Mouse (Mus musculus) cerebellum, adult 2 months (tissue): Measurements from ENCODE around the gene Sppl3. TPM values are rescaled to one million over a fixed set of nuclear protein-coding genes. Genes with fewer than 3 reads are reported as not detected.

Experiments used
- DNase-seq, 2 experiments: peaks; one replicate each; pipeline ENCODE4 v3.0.0; 2021
- H3K27ac ChIP-seq: fragments of 200-500 bp; 2 replicates; pipeline ENCODE4 v1.5.1; 2012; ENCODE audit warnings: low read length, control low read depth, inconsistent platforms; ENCODE audit not compliant: insufficient read depth
- H3K27me3 ChIP-seq: fragments of 200-500 bp; 2 replicates; pipeline ENCODE4 v1.6.1; 2012; ENCODE audit warnings: inconsistent platforms, mild to moderate bottlenecking, low read length, moderate library complexity; ENCODE audit not compliant: control insufficient read depth, insufficient read depth
- H3K4me1 ChIP-seq: fragments of 200-500 bp; 2 replicates; pipeline ENCODE4 v1.6.1; 2011; ENCODE audit warnings: low read length; ENCODE audit not compliant: control insufficient read depth, insufficient read depth
- H3K4me3 ChIP-seq: fragments of 200-500 bp; replicated peaks from 2 replicates; pipeline ENCODE3; 2011; ENCODE audit warnings: mild to moderate bottlenecking, low read depth, low read length, control low read depth; ENCODE audit not compliant: insufficient read depth
- CTCF ChIP-seq: fragments of 200-500 bp; IDR thresholded peaks from 2 replicates; pipeline ENCODE4 v1.5.1; 2011; ENCODE audit warnings: low read depth, mild to moderate bottlenecking, control low read depth, low read length, moderate library complexity, borderline replicate concordance; ENCODE audit not compliant: insufficient read depth
- POLR2A ChIP-seq: fragments of 200-500 bp; IDR thresholded peaks from 2 replicates; pipeline ENCODE4 v1.6.1; 2011; ENCODE audit warnings: low read length, control low read depth, borderline replicate concordance; ENCODE audit not compliant: insufficient read depth
- WGBS: fragments of 180-500 bp; shearing (Covaris S2); methylation state at CpG from one replicate; pipeline ENCODE4 v1.1.7; 2018; 5-methylcytosine and 5-hydroxymethylcytosine counted together
- polyA plus RNA-seq: library from polyadenylated mRNA; depleted of rRNA; stranded (reverse); fragments of >200 nt; gene quantifications from 2 replicates; pipeline ENCODE4 v1.2.3, GENCODE M21; 2012

Sppl3 gene
- polyA plus RNA-seq, 1 experiment, result 64.2 TPM

DNA sequence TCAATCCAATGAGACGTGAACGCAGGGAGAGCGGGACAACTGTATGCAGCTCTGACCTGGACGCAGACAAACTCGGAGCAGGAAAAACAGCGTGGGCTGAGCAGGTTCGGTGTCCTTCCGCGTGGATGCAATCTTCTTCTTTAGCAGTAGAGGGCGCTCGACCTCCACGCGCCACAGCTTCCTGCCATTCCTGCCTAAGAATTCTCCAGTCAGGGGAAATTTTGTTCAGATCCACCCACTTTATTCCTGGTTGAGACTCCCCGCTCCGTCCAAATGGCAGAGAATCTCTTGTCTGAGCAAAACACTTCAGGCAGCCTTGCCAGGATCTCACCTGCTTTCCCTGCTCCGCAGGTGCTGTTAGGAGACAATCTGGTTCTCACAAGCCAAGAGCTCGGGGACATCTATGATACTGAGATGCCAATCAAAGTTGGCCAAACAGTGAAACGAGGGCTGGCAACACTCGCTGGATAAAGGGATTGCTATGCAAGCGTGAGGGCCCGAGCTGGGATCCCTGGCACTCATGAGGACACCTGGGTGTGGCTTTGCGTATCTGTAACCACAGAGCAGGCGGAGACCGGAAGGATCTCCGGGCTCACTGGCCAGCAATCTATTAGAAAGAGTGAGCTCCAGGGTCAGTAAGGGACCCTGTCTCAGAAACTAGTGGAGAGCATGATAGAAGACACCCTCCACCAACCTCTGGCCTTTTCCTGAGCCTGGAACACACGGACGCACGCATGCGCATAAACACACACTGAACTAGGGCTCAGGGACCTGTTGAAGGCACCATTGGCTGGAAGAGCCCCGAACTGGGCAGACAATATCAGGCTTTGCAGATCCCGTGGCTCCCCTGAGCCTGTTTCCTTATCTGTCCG, 31.5 kb upstream of the Sppl3 start:
- 2% methylated on average over 32 of the region's 32 CpGs for WGBS
- peak; percentile 81 to 88 for DNase-seq
- no peaks in the 10 kb centered on the region for H3K27me3 ChIP-seq
- H3K4me3 ChIP-seq, result peak overlapping the region; percentile 53
- H3K27ac ChIP-seq, result no peak overlapping the region
- no peaks in the 10 kb centered on the region for H3K4me1 ChIP-seq
- TF ChIP-seq CTCF (peak; percentile 99), POLR2A (no peak)

DNA sequence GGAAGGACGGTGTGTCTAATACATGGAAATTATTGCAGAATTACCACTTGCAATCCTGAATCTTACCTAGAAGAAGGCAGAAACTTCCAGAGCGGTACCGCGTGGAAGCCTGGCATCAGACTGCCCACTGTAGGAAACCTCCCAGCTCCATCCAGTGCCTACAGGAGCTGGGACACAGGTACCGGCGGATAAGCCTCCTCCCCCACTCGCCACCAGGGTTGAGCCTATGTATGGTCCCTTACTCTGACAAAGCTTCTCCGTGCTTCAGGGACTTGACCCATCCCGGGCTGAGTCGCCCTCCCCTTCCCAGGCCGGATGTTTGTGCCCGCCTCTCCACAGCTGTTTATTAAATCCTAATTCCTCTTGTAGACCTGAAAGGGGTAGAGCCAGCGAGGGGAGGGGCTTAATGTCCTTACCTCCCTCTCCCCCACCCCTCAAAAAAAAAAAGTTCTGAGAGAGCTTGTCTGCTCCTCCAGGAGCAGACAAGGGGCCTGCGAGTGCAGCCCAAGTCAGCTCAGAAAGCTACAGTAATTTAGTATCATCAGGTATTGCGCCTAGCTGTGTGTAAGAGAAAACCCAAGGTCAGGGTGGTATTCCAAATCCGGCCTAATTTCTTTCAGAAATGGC, 30.7 kb upstream of the Sppl3 start:
- no peak for DNase-seq
- no peaks in the 10 kb centered on the region for H3K27me3 ChIP-seq
- 35% methylated on average over 16 of the region's 16 CpGs for WGBS
- TF ChIP-seq CTCF (no peak), POLR2A (no peak)
- peak overlapping the region; percentile 53 for H3K4me3 ChIP-seq
- H3K4me1 ChIP-seq, result no peaks in the 10 kb centered on the region
- H3K27ac ChIP-seq, result no peak overlapping the region

DNA sequence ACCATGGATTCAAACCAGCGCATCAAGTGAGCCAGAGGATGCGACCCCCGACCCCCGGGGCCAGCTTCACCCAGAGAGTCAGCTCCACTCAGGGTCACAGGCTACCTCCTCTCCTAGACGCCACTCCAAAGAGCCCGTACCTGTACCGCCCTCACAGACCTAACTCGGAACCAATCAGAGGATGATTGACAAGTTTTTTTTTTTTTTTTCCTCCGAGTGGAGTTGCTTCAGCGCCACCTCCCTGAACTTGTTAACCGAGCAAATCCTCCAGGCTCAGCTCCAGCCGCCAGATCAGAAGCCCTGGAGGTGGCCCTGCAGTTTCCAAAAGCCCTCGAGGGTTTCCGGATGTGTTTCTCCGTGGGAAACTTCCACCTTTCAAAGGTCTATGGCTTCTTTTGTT, 28.9 kb upstream of the Sppl3 start:
- 59% methylated on average over 15 of the region's 15 CpGs for WGBS
- H3K4me1 ChIP-seq, result no peaks in the 10 kb centered on the region
- no peak overlapping the region for H3K27ac ChIP-seq
- DNase-seq, result no peak
- H3K27me3 ChIP-seq, result no peaks in the 10 kb centered on the region
- TF ChIP-seq POLR2A (no peak), CTCF (no peak)
- no peak overlapping the region for H3K4me3 ChIP-seq

DNA sequence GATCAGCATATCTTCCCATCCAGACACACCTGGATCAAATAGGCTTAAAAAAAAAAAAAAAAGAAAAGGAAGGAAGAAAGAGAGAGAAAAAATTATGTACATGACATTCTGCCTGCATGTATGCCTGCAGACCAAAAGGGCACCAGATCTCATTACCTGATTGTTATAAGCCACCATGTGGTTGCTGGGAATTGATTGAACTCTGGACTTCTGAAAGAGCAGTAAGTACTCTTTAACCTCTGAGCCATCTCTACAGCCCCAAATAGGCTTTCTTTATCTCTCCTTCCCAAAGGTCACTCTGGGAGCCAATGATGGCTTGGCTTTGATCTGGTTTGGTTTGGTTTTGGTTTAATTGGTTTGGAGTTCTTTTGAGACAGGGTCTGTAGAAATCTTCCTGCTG, 25.9 kb upstream of the Sppl3 start:
- no peaks in the 10 kb centered on the region for H3K4me1 ChIP-seq
- H3K27ac ChIP-seq, result no peak overlapping the region
- H3K27me3 ChIP-seq, result no peaks in the 10 kb centered on the region
- DNase-seq, result no peak
- TF ChIP-seq POLR2A (no peak), CTCF (no peak)
- no peak overlapping the region for H3K4me3 ChIP-seq

DNA sequence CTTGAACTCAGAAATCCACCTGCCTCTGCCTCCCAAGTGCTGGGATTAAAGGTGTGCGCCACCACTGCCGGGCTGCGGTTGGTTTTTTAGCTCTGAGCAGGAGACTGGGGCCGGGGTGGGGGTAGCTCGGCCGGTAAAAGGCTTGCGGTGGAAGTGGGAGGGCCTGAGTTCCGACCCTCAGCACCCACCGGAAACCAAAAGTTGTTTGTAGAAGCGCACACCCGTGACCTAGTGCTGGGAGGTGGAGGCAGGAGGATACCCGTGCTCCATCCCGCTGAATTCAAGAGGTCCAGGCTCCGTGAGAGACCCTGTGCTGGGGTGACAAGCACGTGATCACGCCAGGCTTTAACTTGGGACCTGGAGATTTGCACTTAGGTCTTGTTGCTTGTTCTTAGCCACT, 14.5 kb upstream of the Sppl3 start:
- 83% methylated on average over 16 of the region's 16 CpGs for WGBS

DNA sequence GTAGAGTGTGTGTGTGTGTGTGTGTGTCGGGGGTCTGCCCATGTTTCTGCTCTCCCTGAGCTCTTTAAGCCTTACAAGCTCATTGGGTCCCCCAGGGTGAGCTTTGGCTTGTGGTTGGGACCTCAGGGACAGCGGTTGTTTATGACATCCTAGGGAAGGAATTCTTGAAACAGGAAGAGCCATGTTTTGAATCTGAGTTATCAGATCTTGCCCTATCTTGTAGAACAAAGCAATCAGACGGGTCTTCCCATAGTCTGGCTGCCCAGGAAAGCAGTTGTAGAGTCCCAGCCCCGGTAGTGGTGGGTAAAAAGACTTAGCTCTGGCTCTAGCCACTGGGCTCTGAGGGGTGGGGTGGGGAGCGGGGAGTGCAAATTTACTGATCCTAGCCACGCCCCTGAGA, 13.6 kb upstream of the Sppl3 start:
- H3K27me3 ChIP-seq, result no peaks in the 10 kb centered on the region
- H3K4me1 ChIP-seq, result no peaks in the 10 kb centered on the region
- WGBS, result 72% methylated on average over 6 of the region's 6 CpGs
- TF ChIP-seq CTCF (no peak), POLR2A (no peak)
- DNase-seq, result no peak
- H3K4me3 ChIP-seq, result no peak overlapping the region
- no peak overlapping the region for H3K27ac ChIP-seq

More for the DNA sequence above, 14.5 kb upstream of the Sppl3 start:
- no peak overlapping the region for H3K4me3 ChIP-seq
- H3K27me3 ChIP-seq, result no peaks in the 10 kb centered on the region
- no peak overlapping the region for H3K27ac ChIP-seq
- no peak for DNase-seq
- no peak for TF ChIP-seq POLR2A
- TF ChIP-seq CTCF, result no peak
- no peaks in the 10 kb centered on the region for H3K4me1 ChIP-seq

DNA sequence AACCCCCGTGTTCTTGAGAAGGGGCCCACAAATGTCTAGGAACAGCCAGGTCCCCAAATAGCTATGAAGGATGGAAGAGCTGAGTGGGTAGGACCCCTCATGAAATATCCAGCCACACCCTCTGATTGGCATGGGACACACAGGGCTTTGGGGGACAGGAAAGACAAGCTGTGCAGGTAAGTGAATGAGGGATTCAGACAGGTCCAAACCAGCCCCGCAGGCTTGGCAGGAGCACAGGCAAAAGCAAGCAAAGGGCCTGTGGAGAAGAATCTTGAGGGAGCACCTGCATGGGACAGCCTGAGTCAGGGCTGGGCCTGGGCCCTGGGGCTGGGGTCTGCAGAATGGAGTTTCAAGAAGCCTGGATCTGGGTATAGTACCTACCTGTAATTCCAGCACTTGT, 10.4 kb upstream of the Sppl3 start:
- Histone ChIP-seq H3K4me3 (no peak overlapping the region), H3K27ac (no peak overlapping the region), H3K27me3 (no peaks in the 10 kb centered on the region), H3K4me1 (no peaks in the 10 kb centered on the region)
- 87% methylated on average over 2 of the region's 2 CpGs for WGBS
- no peak for DNase-seq
- TF ChIP-seq CTCF (no peak), POLR2A (no peak)

DNA sequence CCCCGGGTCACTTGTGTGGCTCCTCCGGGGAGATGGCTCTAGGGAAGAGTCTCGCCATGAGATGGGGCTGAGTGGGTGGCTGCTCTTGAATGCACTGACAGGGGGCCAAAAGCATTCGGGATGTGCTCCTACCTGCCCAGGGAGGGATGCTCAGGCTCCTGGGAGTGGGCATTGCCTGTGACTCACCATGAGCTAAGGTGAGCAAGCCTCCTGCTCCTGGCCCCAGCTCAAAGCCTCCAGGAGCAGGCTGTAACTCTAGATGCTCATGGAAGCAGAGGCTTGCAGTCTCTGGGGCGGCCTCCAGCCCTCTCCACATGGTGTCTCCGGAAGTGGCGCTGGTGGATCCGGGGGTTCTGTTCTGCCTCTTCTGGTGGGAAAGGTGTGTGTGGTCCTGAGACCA, 9.5 kb upstream of the Sppl3 start:
- WGBS, result 69% methylated on average over 8 of the region's 8 CpGs
- TF ChIP-seq CTCF (no peak), POLR2A (no peak)
- no peak for DNase-seq
- no peaks in the 10 kb centered on the region for H3K4me1 ChIP-seq
- no peaks in the 10 kb centered on the region for H3K27me3 ChIP-seq
- H3K4me3 ChIP-seq, result no peak overlapping the region
- H3K27ac ChIP-seq, result no peak overlapping the region
